Mouse (Mus musculus): Measurements from ENCODE around the gene Sycp3.

GRCm38 (mm10) chr10:88492658-88493057, 33.3 kb downstream of the Sycp3 start:
- TF ChIP-seq CTCF (IDR thresholded peaks at IDR 0.05; ENCODE audit: low read depth) (no peak), EP300 (IDR thresholded peaks at IDR 0.05; ENCODE audit: low read depth) (no peak)
